Mouse (Mus musculus): ENCODE data around the gene Zfyve9. TPM values are rescaled to one million over a fixed set of nuclear protein-coding genes. Genes with fewer than 3 reads are reported as not detected.
A peak's percentile ranks its signal among the peaks of the same experiment; 100 is the strongest.

Zfyve9 gene
- polyA plus RNA-seq, 1 experiment from 2014 or later, result 6.9 TPM

GRCm38 (mm10) chr4:108629363-108629880, 151.2 kb downstream of the Zfyve9 start:
- Histone ChIP-seq H3K36me3 (peaks cover 96% of the 10 kb centered on the region), H3K27me3 (no peaks in the 10 kb centered on the region), H3K9me3 (no peaks in the 10 kb centered on the region), H3K4me3 (no peak overlapping the region), H3K4me1 (replicated peaks) (no peaks in the 10 kb centered on the region), H3K9ac (no peak overlapping the region), H3K4me2 (no peak overlapping the region), H3K27ac (no peak overlapping the region)
- ATAC-seq (ENCODE audit: low FRiP score), result no peak
- 92% methylated on average over 7 of the region's 7 CpGs for whole genome bisulfite sequencing

DNA sequence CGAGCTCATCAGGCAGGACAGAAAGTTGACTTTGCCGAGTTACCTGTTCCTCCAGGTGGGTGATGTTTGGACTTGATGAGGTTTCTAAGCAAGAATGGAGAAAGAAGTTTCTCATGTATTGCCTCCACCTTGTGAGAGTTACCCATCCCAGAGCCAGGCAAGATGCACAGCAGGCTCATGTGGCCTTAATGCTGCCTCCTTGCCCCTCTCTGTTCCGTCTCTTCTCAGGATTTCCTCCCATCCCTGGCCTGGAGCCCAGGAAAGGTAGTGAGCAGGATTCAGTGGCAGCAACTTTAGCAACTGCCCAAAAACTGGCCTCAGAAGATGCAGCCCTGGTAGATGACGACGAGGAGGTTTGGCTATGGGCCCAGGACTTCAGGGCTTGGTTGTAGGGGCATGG, 153.5 kb downstream of the Zfyve9 start:
- no peak for ATAC-seq (ENCODE audit: low FRiP score)
- Histone ChIP-seq H3K9ac (no peak overlapping the region), H3K27me3 (no peaks in the 10 kb centered on the region), H3K36me3 (peaks cover 89% of the 10 kb centered on the region), H3K27ac (no peak overlapping the region), H3K4me2 (no peak overlapping the region), H3K4me3 (no peak overlapping the region), H3K4me1 (replicated peaks) (no peaks in the 10 kb centered on the region), H3K9me3 (no peaks in the 10 kb centered on the region)
- WGBS, result 95% methylated on average over 5 of the region's 5 CpGs

GRCm38 (mm10) chr4:108621504-108621903, 159.1 kb downstream of the Zfyve9 start:
- 95% methylated on average over 6 of the region's 6 CpGs for WGBS
- no peaks in the 10 kb centered on the region for H3K27me3 ChIP-seq
- ATAC-seq (ENCODE audit: low FRiP score), result no peak

GRCm38 (mm10) chr4:108620536-108620935, 160.1 kb downstream of the Zfyve9 start:
- Histone ChIP-seq H3K27me3 (no peaks in the 10 kb centered on the region), H3K27ac (peak overlapping the region; percentile 95), H3K4me3 (peak overlapping the region; percentile 77), H3K4me2 (peak overlapping the region; percentile 84), H3K9ac (peak overlapping the region; percentile 91), H3K9me3 (no peaks in the 10 kb centered on the region), H3K36me3 (peaks cover 26% of the 10 kb centered on the region), H3K4me1 (replicated peaks) (peaks cover 21% of the 10 kb centered on the region)
- ATAC-seq (ENCODE audit: low FRiP score), result 0 out of 2 replicates have a peak, but pooled peaks have one; percentile 2
- WGBS, result 21% methylated on average over 8 of the region's 8 CpGs

More at GRCm38 (mm10) chr4:108621504-108621903, 159.1 kb downstream of the Zfyve9 start:
- Histone ChIP-seq H3K27ac (no peak overlapping the region), H3K9me3 (no peaks in the 10 kb centered on the region), H3K4me3 (no peak overlapping the region), H3K4me2 (no peak overlapping the region), H3K36me3 (peaks cover 36% of the 10 kb centered on the region), H3K9ac (no peak overlapping the region), H3K4me1 (replicated peaks) (peaks cover 21% of the 10 kb centered on the region)

- Histone ChIP-seq H3K4me3 (peak within 1 kb of the TSS; percentile 77), H3K4me1 (replicated peaks) (peaks cover 21% of the 10 kb centered on the region), H3K27me3 (no peaks in the 10 kb centered on the region), H3K9ac (peak within 1 kb of the TSS; percentile 91), H3K36me3 (peaks cover 18% of the 10 kb centered on the region), H3K27ac (peak within 1 kb of the TSS; percentile 95), H3K9me3 (no peaks in the 10 kb centered on the region), H3K4me2 (peak within 1 kb of the TSS; percentile 84)
- peak; percentile 93 for ATAC-seq (ENCODE audit: low FRiP score)
- under 1% methylated on average over 82 of the region's 86 CpGs for WGBS
Observed at GRCm38 (mm10) chr4:108619587-108620341, 160.8 kb downstream of the Zfyve9 start, which contains the start of gene Cc2d1b. Gene Cc2d1b, plus strand, starts transcription at chr4:108619940.

GRCm38 (mm10) chr4:108619165-108619564, 161.4 kb downstream of the Zfyve9 start:
- Histone ChIP-seq H3K4me1 (replicated peaks) (peaks cover 21% of the 10 kb centered on the region), H3K27ac (peak overlapping the region; percentile 95), H3K9ac (peak overlapping the region; percentile 91), H3K4me2 (peak overlapping the region; percentile 84), H3K27me3 (no peaks in the 10 kb centered on the region), H3K9me3 (no peaks in the 10 kb centered on the region), H3K36me3 (peaks cover 12% of the 10 kb centered on the region; the same call in 1 of the 2 replicates), H3K4me3 (peak overlapping the region; percentile 77)
- WGBS, result 1% methylated on average over 10 of the region's 10 CpGs
- ATAC-seq (ENCODE audit: low FRiP score), result peak; percentile 62

GRCm38 (mm10) chr4:108618586-108618985, 162.0 kb downstream of the Zfyve9 start:
- H3K4me1 ChIP-seq (replicated peaks), result peaks cover 21% of the 10 kb centered on the region
- H3K4me2 ChIP-seq, result peak overlapping the region; percentile 84
- no peaks in the 10 kb centered on the region for H3K9me3 ChIP-seq
- no peaks in the 10 kb centered on the region for H3K27me3 ChIP-seq
- no peak for ATAC-seq (ENCODE audit: low FRiP score)
- peak overlapping the region; percentile 95; the same call in 1 of the 2 replicates for H3K27ac ChIP-seq
- H3K9ac ChIP-seq, result peak overlapping the region; percentile 91
- 0 out of 2 replicates have a peak, but pooled peaks cover 7% of the 10 kb centered on the region for H3K36me3 ChIP-seq
- 75% methylated on average over 4 of the region's 4 CpGs for WGBS
- H3K4me3 ChIP-seq, result peak overlapping the region; percentile 77

DNA sequence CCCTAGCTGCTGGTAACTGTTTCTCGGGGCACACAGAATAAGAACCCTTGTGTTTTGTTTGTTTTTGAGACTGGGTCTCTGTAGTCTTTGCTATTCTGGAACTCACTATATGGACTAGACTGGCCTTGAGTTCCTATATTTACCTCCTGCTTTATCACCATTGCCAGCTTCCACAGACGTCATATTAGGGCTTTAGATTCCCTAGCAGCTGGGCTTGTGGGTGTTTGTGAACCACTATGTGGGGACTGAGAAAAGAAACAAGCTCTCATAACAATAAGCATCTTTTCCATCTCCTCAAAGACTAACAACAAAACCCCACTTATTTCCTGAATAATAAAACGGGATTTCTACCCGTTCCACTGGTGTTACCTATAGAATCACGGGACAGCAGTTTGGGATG, 169.7 kb downstream of the Zfyve9 start:
- Histone ChIP-seq H3K4me1 (replicated peaks) (no peaks in the 10 kb centered on the region), H3K27ac (no peak overlapping the region), H3K4me2 (no peak overlapping the region), H3K27me3 (no peaks in the 10 kb centered on the region), H3K9me3 (no peaks in the 10 kb centered on the region), H3K9ac (no peak overlapping the region), H3K36me3 (peaks cover 3% of the 10 kb centered on the region; the same call in 1 of the 2 replicates), H3K4me3 (no peak overlapping the region)
- WGBS, result 94% methylated on average over 5 of the region's 5 CpGs
- no peak for ATAC-seq (ENCODE audit: low FRiP score)

DNA sequence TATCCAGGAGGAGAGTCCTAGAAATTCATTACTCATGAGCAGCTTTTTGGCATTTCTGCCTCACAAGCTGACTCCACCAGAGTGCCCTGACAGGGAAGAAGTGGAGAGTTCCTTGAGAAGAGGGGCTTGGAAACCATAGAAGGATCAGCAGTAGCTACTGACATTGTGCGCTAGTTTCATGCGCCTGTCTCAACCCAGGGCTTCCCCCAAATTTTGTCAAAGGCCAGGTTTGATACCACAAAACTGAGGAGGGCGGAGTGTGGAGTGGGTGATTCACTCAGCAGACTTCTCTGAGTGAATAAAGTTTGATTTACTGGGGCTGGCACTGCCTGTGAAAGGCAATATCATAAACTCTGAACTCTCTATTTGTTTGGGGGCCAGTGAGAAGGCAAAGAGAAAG, 171.9 kb downstream of the Zfyve9 start:
- Histone ChIP-seq H3K4me1 (replicated peaks) (no peaks in the 10 kb centered on the region), H3K4me2 (no peak overlapping the region), H3K27ac (no peak overlapping the region), H3K9ac (no peak overlapping the region), H3K27me3 (no peaks in the 10 kb centered on the region), H3K4me3 (no peak overlapping the region), H3K9me3 (no peaks in the 10 kb centered on the region), H3K36me3 (peaks cover 16% of the 10 kb centered on the region)
- ATAC-seq (ENCODE audit: low FRiP score), result no peak
- 97% methylated on average over 3 of the region's 3 CpGs for WGBS

DNA sequence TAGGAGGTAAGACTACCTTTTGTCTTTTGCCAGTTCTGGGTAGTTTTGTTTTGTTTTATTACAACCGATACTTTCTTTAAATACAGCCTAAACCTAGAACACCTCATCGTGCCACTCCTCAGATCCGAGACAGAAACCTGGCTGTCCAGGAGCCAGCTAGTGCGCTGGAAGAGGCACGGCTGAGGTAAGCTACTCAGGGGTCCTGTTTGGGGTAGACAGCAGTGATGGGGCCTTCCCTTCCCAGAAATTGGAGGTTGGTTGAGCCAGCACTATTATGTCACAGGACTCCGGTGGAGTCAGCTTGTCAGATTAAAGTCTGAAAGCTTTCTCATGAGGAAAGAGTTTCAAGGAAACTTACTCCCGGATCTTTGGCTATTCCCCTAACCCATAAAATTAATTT, 178.7 kb downstream of the Zfyve9 start:
- Histone ChIP-seq H3K4me1 (replicated peaks) (no peaks in the 10 kb centered on the region), H3K27ac (no peak overlapping the region), H3K9ac (no peak overlapping the region), H3K4me2 (no peak overlapping the region), H3K36me3 (peaks cover 18% of the 10 kb centered on the region), H3K9me3 (no peaks in the 10 kb centered on the region), H3K4me3 (no peak overlapping the region), H3K27me3 (no peaks in the 10 kb centered on the region)
- no peak for ATAC-seq (ENCODE audit: low FRiP score)
- WGBS, result 98% methylated on average over 7 of the region's 7 CpGs

DNA sequence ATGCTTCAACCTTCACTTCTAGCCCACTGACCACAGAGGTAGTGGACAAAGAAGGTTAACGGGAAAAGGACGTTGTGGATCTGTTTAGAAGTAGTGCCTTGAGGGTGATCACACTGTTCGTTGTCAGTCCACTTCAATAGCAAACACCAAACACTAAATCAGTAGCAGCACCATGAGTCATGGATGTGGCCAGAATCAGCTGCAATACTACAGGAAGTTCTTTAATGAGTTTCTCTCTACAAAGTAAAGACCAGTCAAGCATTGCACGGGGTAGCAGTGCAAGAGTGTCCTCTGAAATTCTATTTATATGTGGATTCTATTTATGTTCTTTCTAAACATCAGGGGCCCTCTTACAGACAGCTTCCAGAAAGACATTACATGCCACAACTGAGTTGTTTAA, 182.3 kb downstream of the Zfyve9 start:
- H3K4me3 ChIP-seq, result no peak overlapping the region
- WGBS, result 92% methylated on average over 4 of the region's 4 CpGs

DNA sequence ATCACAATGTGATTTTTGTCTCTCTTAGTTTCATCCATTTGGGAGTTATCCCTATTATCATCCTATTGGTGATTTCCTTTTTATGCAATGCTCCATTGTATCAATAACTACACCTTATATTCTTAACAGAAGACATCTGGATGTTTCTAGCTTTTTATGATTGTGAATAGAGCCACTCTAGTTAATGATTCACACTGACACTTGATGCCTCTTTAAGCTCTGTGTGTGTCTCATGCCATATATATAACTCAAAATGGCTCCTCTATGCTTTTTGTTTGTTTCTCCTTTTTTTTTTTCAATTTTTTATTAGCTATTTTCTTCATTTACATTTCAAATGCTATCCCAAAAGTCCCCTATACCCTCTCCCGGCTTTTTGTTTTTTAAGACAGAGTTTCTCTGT, 184.8 kb downstream of the Zfyve9 start:
- no peaks in the 10 kb centered on the region for H3K27me3 ChIP-seq
- no peak for ATAC-seq (ENCODE audit: low FRiP score)
- H3K9me3 ChIP-seq, result no peaks in the 10 kb centered on the region
- H3K4me1 ChIP-seq (replicated peaks), result no peaks in the 10 kb centered on the region
- no peak overlapping the region for H3K4me2 ChIP-seq
- no peaks in the 10 kb centered on the region for H3K36me3 ChIP-seq
- H3K27ac ChIP-seq, result no peak overlapping the region
- H3K4me3 ChIP-seq, result no peak overlapping the region
- WGBS, result 95% methylated on average over 1 of the region's 1 CpGs
- no peak overlapping the region for H3K9ac ChIP-seq

More for the DNA sequence above, 182.3 kb downstream of the Zfyve9 start:
- no peaks in the 10 kb centered on the region for H3K27me3 ChIP-seq
- no peaks in the 10 kb centered on the region for H3K9me3 ChIP-seq
- ATAC-seq (ENCODE audit: low FRiP score), result no peak
- no peaks in the 10 kb centered on the region for H3K4me1 ChIP-seq (replicated peaks)
- no peak overlapping the region for H3K27ac ChIP-seq
- 0 out of 2 replicates have a peak, but pooled peaks cover 1% of the 10 kb centered on the region for H3K36me3 ChIP-seq
- H3K9ac ChIP-seq, result no peak overlapping the region
- no peak overlapping the region for H3K4me2 ChIP-seq
